Mouse (Mus musculus) spleen, embryonic (tissue): Measurements from ENCODE around the gene AI464131.

Experiments used
- CTCF ChIA-PET: fragments of 350-600 bp; sonication (Branson Sonifier 250); formaldehyde crosslinking; loops from one replicate; lab custom pipeline; 2022; lab: Charles Lee

Gene AI464131

GRCm38 (mm10) chr4:41470051-41470683 lies 32.7 kb downstream of the AI464131 start:
- CTCF ChIA-PET, result no interaction called here

- CTCF ChIA-PET, result interaction anchor here (0.8 kb wide), 1 partner anchor 477 kb away, joined by 9 read pairs; no protein-coding TSS in a partner anchor
Measured at GRCm38 (mm10) chr4:41469199-41469598, 33.7 kb downstream of the AI464131 start.

- CTCF ChIA-PET, result interaction anchor here (0.8 kb wide), 1 partner anchor 477 kb away, joined by 9 read pairs; no protein-coding TSS in a partner anchor
Measured at GRCm38 (mm10) chr4:41468396-41469080, 34.3 kb downstream of the AI464131 start.

- CTCF ChIA-PET, result interaction anchor here (0.6 to 0.7 kb wide), 3 partner anchors 83 to 709 kb away, joined by 3 to 4 read pairs (median 3); no protein-coding TSS in a partner anchor
Measured at GRCm38 (mm10) chr4:41465287-41465665, 37.6 kb downstream of the AI464131 start.

GRCm38 (mm10) chr4:41464345-41465286 lies 38.3 kb downstream of the AI464131 start, which contains the start of the genes Kif24 and Nudt2:
Kif24 (minus strand) TSS chr4:41464887.
Nudt2 (plus strand) TSS chr4:41465151.
- CTCF ChIA-PET, result interaction anchor here (0.7 kb wide), 1 partner anchor 708 kb away, joined by 4 read pairs; no protein-coding TSS in a partner anchor

- CTCF ChIA-PET, result interaction anchor here (0.7 kb wide), 1 partner anchor 758 kb away, joined by 3 read pairs; no protein-coding TSS in a partner anchor
Measured at GRCm38 (mm10) chr4:41463051-41463738, 39.7 kb downstream of the AI464131 start.

GRCm38 (mm10) chr4:41460690-41461089 lies 42.2 kb downstream of the AI464131 start:
- CTCF ChIA-PET, result no interaction called here

- CTCF ChIA-PET, result interaction anchor here (0.5 kb wide), 1 partner anchor 10 kb away, joined by 7 read pairs; no protein-coding TSS in a partner anchor
Measured at GRCm38 (mm10) chr4:41447595-41447994, 55.3 kb downstream of the AI464131 start.
